In genomic region chr4:46138287-46139222, GRCm38 (mm10) we compare ENCODE assay signal across 8 mouse cellular contexts. TPM values are rescaled to one million over a fixed set of nuclear protein-coding genes. Genes with fewer than 3 reads are reported as not detected.
A peak's percentile ranks its signal among the peaks of the same experiment; 100 is the strongest.
DNase-seq lines count a peak whose midpoint lies in the region; ATAC-seq and TF ChIP-seq lines count a peak whose summit lies in the region.

Gene Ncbp1, plus strand, starts transcription at chr4:46138613.
Gene Tstd2, minus strand, starts transcription at chr4:46138694.

- peak; percentile 92 for ATAC-seq in forebrain, postnatal 0 days
- ATAC-seq in lung, embryonic 15.5 days (ENCODE audit: borderline replicate concordance, extremely low read depth, low FRiP score, low TSS enrichment): peak; percentile 92

- peaks cover 0 to 25% of the 10 kb centered on the region in 2 experiments; a peak in 3 of 4 replicates for H3K36me3 ChIP-seq in MEL (ENCODE audit: control insufficient read depth in 1 of 2, insufficient read depth in 2 of 2, low read length in 2 of 2)
- peaks cover 7% of the 10 kb centered on the region for H3K36me3 ChIP-seq in forebrain, postnatal 0 days (ENCODE audit: insufficient read depth)
- H3K36me3 ChIP-seq in lung, embryonic 15.5 days: peaks cover 17% of the 10 kb centered on the region

- H3K4me2 ChIP-seq in forebrain, postnatal 0 days (ENCODE audit: low read depth): peak within 1 kb of the TSS; percentile 73
- peak within 1 kb of the TSS; percentile 80 for H3K4me2 ChIP-seq in lung, embryonic 15.5 days

- H3K4me1 ChIP-seq in MEL (ENCODE audit: control insufficient read depth in 1 of 2, insufficient read depth in 2 of 2, low read length in 2 of 2): peaks cover 5 to 16% of the 10 kb centered on the region in 2 experiments; a peak in 3 of 4 replicates
- H3K4me1 ChIP-seq in cerebellum, adult 2 months (ENCODE audit: control insufficient read depth, insufficient read depth, low read length): peaks cover 4% of the 10 kb centered on the region; the same call in 1 of the 2 replicates
- peaks cover 17% of the 10 kb centered on the region for H3K4me1 ChIP-seq in forebrain, postnatal 0 days (ENCODE audit: insufficient read depth)
- peaks cover 22% of the 10 kb centered on the region for H3K4me1 ChIP-seq in lung, embryonic 15.5 days

- peak within 1 kb of the TSS; percentile 83 to 99 for H3K4me3 ChIP-seq in MEL (ENCODE audit: control insufficient read depth in 1 of 2, insufficient read depth in 1 of 2, low read depth in 2 of 2, low read length in 2 of 2)
- H3K4me3 ChIP-seq in cerebellum, adult 2 months (replicated peaks; ENCODE audit: insufficient read depth, low read depth, low read length): peak within 1 kb of the TSS; percentile 93
- peak within 1 kb of the TSS; percentile 83 for H3K4me3 ChIP-seq in forebrain, postnatal 0 days (ENCODE audit: low read depth, low read length)
- H3K4me3 ChIP-seq in lung, embryonic 15.5 days: peak within 1 kb of the TSS; percentile 98

- no peak for TF ChIP-seq RAD21 in MEL (IDR thresholded peaks at IDR 0.05; ENCODE audit: low read depth, low read length)

- TF ChIP-seq EP300 in MEL (IDR thresholded peaks at IDR 0.05; ENCODE audit: low read depth in 1 of 2, low read length in 2 of 2): no peak

- DNase-seq in MEL (ENCODE audit: low read depth, low spot score): peak; percentile 93
- DNase-seq in cerebellum, adult 2 months: peak; percentile 91 to 96
- DNase-seq in forebrain, postnatal 0 days: peak; percentile 97
- peak; percentile 94 for DNase-seq in heart, postnatal 4 days
- peak; percentile 81 to 91 for DNase-seq in layer of hippocampus, adult 8-10 months (ENCODE audit: low spot score in 2 of 2)
- peak; percentile 83 for DNase-seq in ovary, adult 18-20 months (ENCODE audit: low spot score)
- peak; percentile 95 for DNase-seq in thymus, postnatal 0 days (ENCODE audit: low spot score)

- no peaks in the 10 kb centered on the region for H3K27me3 ChIP-seq in MEL (ENCODE audit: control insufficient read depth in 1 of 2, insufficient read depth in 2 of 2, low read length in 2 of 2)
- no peaks in the 10 kb centered on the region for H3K27me3 ChIP-seq in cerebellum, adult 2 months (ENCODE audit: control insufficient read depth, insufficient read depth, low read length)
- H3K27me3 ChIP-seq in forebrain, postnatal 0 days (ENCODE audit: insufficient read depth, low read length): no peaks in the 10 kb centered on the region
- H3K27me3 ChIP-seq in lung, embryonic 15.5 days: no peaks in the 10 kb centered on the region

- H3K79me2 ChIP-seq in MEL (ENCODE audit: control insufficient read depth, insufficient read depth, low read length, poor library complexity): peaks cover 61% of the 10 kb centered on the region

- under 1% methylated on average over 89 of the region's 90 CpGs for WGBS in cerebellum, adult 2 months
- WGBS in forebrain, postnatal 0 days: under 1% methylated on average over 87 of the region's 90 CpGs
- WGBS in lung, embryonic 15.5 days: under 1% methylated on average over 89 of the region's 90 CpGs

- H3K9me3 ChIP-seq in MEL (replicated peaks; ENCODE audit: insufficient read depth, low read length): no peaks in the 10 kb centered on the region
- H3K9me3 ChIP-seq in forebrain, postnatal 0 days (ENCODE audit: low read length): no peaks in the 10 kb centered on the region
- H3K9me3 ChIP-seq in lung, embryonic 15.5 days: no peaks in the 10 kb centered on the region

- H3K9ac ChIP-seq in MEL (ENCODE audit: control insufficient read depth, low read depth, low read length, poor library complexity, severe bottlenecking): peak within 1 kb of the TSS; percentile 95
- peak within 1 kb of the TSS; percentile 95 for H3K9ac ChIP-seq in forebrain, postnatal 0 days
- peak within 1 kb of the TSS; percentile 96 for H3K9ac ChIP-seq in lung, embryonic 15.5 days

- peak within 1 kb of the TSS; percentile 94 for H3K27ac ChIP-seq in MEL (ENCODE audit: control insufficient read depth, low read depth, low read length)
- H3K27ac ChIP-seq in cerebellum, adult 2 months (ENCODE audit: insufficient read depth, low read length): peak within 1 kb of the TSS; percentile 90
- H3K27ac ChIP-seq in forebrain, postnatal 0 days (ENCODE audit: low read depth, low read length): peak within 1 kb of the TSS; percentile 97
- peak within 1 kb of the TSS; percentile 100 for H3K27ac ChIP-seq in lung, embryonic 15.5 days

- no peak for TF ChIP-seq CTCF in MEL (IDR thresholded peaks at IDR 0.05 in 2 of 3, conservative IDR thresholded peaks at IDR 0.05 in 1 of 3; ENCODE audit: control insufficient read depth in 1 of 3, insufficient read depth in 1 of 3, low read depth in 2 of 3, low read length in 3 of 3, poor library complexity in 1 of 3, severe bottlenecking in 1 of 3)
- no peak for TF ChIP-seq CTCF in cerebellum, adult 2 months (IDR thresholded peaks at IDR 0.05; ENCODE audit: borderline replicate concordance, insufficient read depth, low read depth, low read length)
- TF ChIP-seq CTCF in forebrain, postnatal 0 days (IDR thresholded peaks at IDR 0.05; ENCODE audit: low read depth): no peak

- TF ChIP-seq POLR2A in MEL (IDR thresholded peaks at IDR 0.05; ENCODE audit: control insufficient read depth in 1 of 2, insufficient read depth in 1 of 2, low read depth in 1 of 2, low read length in 2 of 2, poor library complexity in 1 of 2): peak; percentile 87 to 93
- peak; percentile 87 for TF ChIP-seq POLR2A in cerebellum, adult 2 months (IDR thresholded peaks at IDR 0.05; ENCODE audit: borderline replicate concordance, insufficient read depth, low read length)

TF ChIP-seq in MEL, 35 proteins besides CTCF, POLR2A, EP300 and RAD21:
- no peak for TF ChIP-seq ZNF384 (IDR thresholded peaks at IDR 0.05; ENCODE audit: low read depth, low read length)
- TF ChIP-seq POLR2AphosphoS2 (IDR thresholded peaks at IDR 0.05; ENCODE audit: low read length): peak; percentile 41; the same call in 1 of the 2 replicates
- TF ChIP-seq NRF1 (IDR thresholded peaks at IDR 0.05; ENCODE audit: insufficient read depth, low read depth, low read length, poor library complexity, severe bottlenecking): peak; percentile 83
- 0 out of 2 replicates have a peak, but pooled peaks have one; percentile 5 for TF ChIP-seq TCF12 (IDR thresholded peaks at IDR 0.05; ENCODE audit: low read depth, low read length)
- TF ChIP-seq MYB (IDR thresholded peaks at IDR 0.05; ENCODE audit: low read depth, low read length): no peak
- TF ChIP-seq SIN3A (IDR thresholded peaks at IDR 0.05; ENCODE audit: low read length): peak; percentile 35
- peak; percentile 84 for TF ChIP-seq HCFC1 (IDR thresholded peaks at IDR 0.05; ENCODE audit: low read depth, low read length)
- peak; percentile 76 for TF ChIP-seq MXI1 (IDR thresholded peaks at IDR 0.05; ENCODE audit: low read depth, low read length)
- peak; percentile 6 for TF ChIP-seq MAX (IDR thresholded peaks at IDR 0.05; ENCODE audit: low read length)
- no peak for TF ChIP-seq SMC3 (IDR thresholded peaks at IDR 0.05; ENCODE audit: low read depth, low read length)
- TF ChIP-seq ETS1 (IDR thresholded peaks at IDR 0.05; ENCODE audit: low read depth, low read length): no peak
- TF ChIP-seq ELF1 (IDR thresholded peaks at IDR 0.05; ENCODE audit: low read depth, low read length): peak; percentile 84
- TF ChIP-seq TAL1 (IDR thresholded peaks at IDR 0.05; ENCODE audit: low read length): no peak
- TF ChIP-seq NELFE (IDR thresholded peaks at IDR 0.05; ENCODE audit: low read depth, low read length): peak; percentile 71
- TF ChIP-seq MYC (IDR thresholded peaks at IDR 0.05; ENCODE audit: low read depth, low read length): 0 out of 2 replicates have a peak, but pooled peaks have one; percentile 37
- peak; percentile 79 for TF ChIP-seq ZMIZ1 (IDR thresholded peaks at IDR 0.05; ENCODE audit: low read depth, low read length)

RNA-seq across cellular contexts. Expression of gene Ncbp1, which starts in this region (rescaled TPM):
- 86.6 and 95.9 TPM in 2 replicates for total RNA-seq in MEL (2012; rRNA removed)
- polyA plus RNA-seq in MEL (2012; ENCODE audit: insufficient read depth in 1 of 2, insufficient read length in 2 of 2, low read depth in 1 of 2, low replicate concordance in 2 of 2, missing spikeins in 1 of 2): 100 to 1,000 TPM in 1 of 2 experiments, not detected in 1; 106 TPM
- 50.8 and 61.2 TPM in 2 replicates for polyA plus RNA-seq in cerebellum, adult 2 months (2012; rRNA removed)
- 48.9 and 56.1 TPM in 2 replicates for total RNA-seq in forebrain, postnatal 0 days (2014; rRNA removed)
- 58.7 and 58.9 TPM in 2 replicates for polyA plus RNA-seq in forebrain, postnatal 0 days (2015; fragmentation: Nextera tagmentation; extraction: Ambion mirVana)
- 10 to 100 TPM; 35.5 to 36.9 TPM for total RNA-seq in heart, postnatal 4 days (2021)
- 10 to 100 TPM; 46.8 to 57.7 (median 53.6) TPM for total RNA-seq in layer of hippocampus, adult 8-10 months (2022)
- 71.2 TPM in 2 replicates for polyA plus RNA-seq in lung, embryonic 15.5 days (2015; fragmentation: Nextera tagmentation; extraction: Ambion mirVana)
- 88.5 and 94.7 TPM in 2 replicates for polyA plus RNA-seq in thymus, postnatal 0 days (2015; fragmentation: Nextera tagmentation; extraction: Ambion mirVana)

RNA-seq across cellular contexts. Expression of gene Tstd2, which starts in this region (rescaled TPM):
- total RNA-seq in MEL (2012; rRNA removed): 26.0 and 30.1 TPM in 2 replicates
- polyA plus RNA-seq in MEL (2012; ENCODE audit: insufficient read depth in 1 of 2, insufficient read length in 2 of 2, low read depth in 1 of 2, low replicate concordance in 2 of 2, missing spikeins in 1 of 2): 10 to 100 TPM in 1 of 2 experiments, not detected in 1; 27.8 TPM
- 15.4 and 16.2 TPM in 2 replicates for polyA plus RNA-seq in cerebellum, adult 2 months (2012; rRNA removed)
- 27.4 and 31.4 TPM in 2 replicates for total RNA-seq in forebrain, postnatal 0 days (2014; rRNA removed)
- polyA plus RNA-seq in forebrain, postnatal 0 days (2015; fragmentation: Nextera tagmentation; extraction: Ambion mirVana): 12.3 and 19.3 TPM in 2 replicates
- total RNA-seq in heart, postnatal 4 days (2021): 10 to 100 TPM; 19.3 to 20.3 TPM
- total RNA-seq in layer of hippocampus, adult 8-10 months (2022): 10 to 100 TPM; 17.1 to 22.0 (median 18.7) TPM
- polyA plus RNA-seq in lung, embryonic 15.5 days (2015; fragmentation: Nextera tagmentation; extraction: Ambion mirVana): 39.6 and 41.7 TPM in 2 replicates
- 23.1 and 30.3 TPM in 2 replicates for polyA plus RNA-seq in thymus, postnatal 0 days (2015; fragmentation: Nextera tagmentation; extraction: Ambion mirVana)

Comparison
In these comparisons a context has a peak if more than half of its experiments do, and no peak if none do; other contexts are left out.
1. Peak in every context shown above with its lines: DNase-seq, ATAC-seq, H3K4me3 ChIP-seq and H3K27ac ChIP-seq.